Mouse (Mus musculus) kidney, postnatal 0 days (tissue): Measurements from ENCODE around the gene Speer4b. TPM values are rescaled to one million over a fixed set of nuclear protein-coding genes. Genes with fewer than 3 reads are reported as not detected.

Source experiments
- ATAC-seq: fragments of 200-750 bp; cut with Nextera tagmentation; replicated peaks from 2 replicates; pipeline ENCODE4 v1.8.0; 2017; ENCODE audit warnings: low read depth, moderate number of reproducible peaks, moderate TSS enrichment, moderate library complexity; ENCODE audit not compliant: low FRiP score
- DNase-seq: peaks from one replicate; pipeline ENCODE4 v3.0.0-alpha.2; 2016; ENCODE audit warnings: low spot score
- H3K27ac ChIP-seq: fragments of 300-500 bp; sonication (generic); 2 replicates; pipeline ENCODE4 v1.5.1; 2014; ENCODE audit warnings: mild to moderate bottlenecking
- H3K27me3 ChIP-seq: fragments of 300-500 bp; sonication (generic); 2 replicates; pipeline ENCODE4 v1.6.1; 2014; ENCODE audit warnings: low read length, mixed read lengths; ENCODE audit not compliant: insufficient read depth
- H3K36me3 ChIP-seq: fragments of 300-500 bp; sonication (generic); 2 replicates; pipeline ENCODE4 v1.6.1; 2014; ENCODE audit warnings: low read length, mixed read lengths; ENCODE audit not compliant: insufficient read depth
- H3K4me1 ChIP-seq: fragments of 300-500 bp; sonication (generic); replicated peaks from 2 replicates; pipeline ENCODE4 v1.6.1; 2014; ENCODE audit warnings: antibody characterized with exemption, low read length, mixed read lengths; ENCODE audit not compliant: insufficient read depth
- H3K4me2 ChIP-seq: fragments of 300-500 bp; sonication (generic); 2 replicates; pipeline ENCODE4 v1.6.1; 2014; ENCODE audit warnings: mild to moderate bottlenecking, low read length, moderate library complexity, mixed read lengths
- H3K4me3 ChIP-seq: fragments of 300-500 bp; sonication (generic); replicated peaks from 2 replicates; pipeline ENCODE4 v1.5.1; 2014; ENCODE audit warnings: low read depth, low read length
- H3K9ac ChIP-seq: fragments of 300-500 bp; sonication (generic); 2 replicates; pipeline ENCODE4 v1.6.1; 2014; ENCODE audit warnings: low read depth, low read length
- H3K9me3 ChIP-seq: fragments of 300-500 bp; sonication (generic); replicated peaks from 2 replicates; pipeline ENCODE4 v1.6.1; 2016; ENCODE audit warnings: low read length, inconsistent platforms, mixed read lengths
- CTCF ChIP-seq: IDR thresholded peaks from 2 replicates; pipeline ENCODE4 v1.5.1; 2016; ENCODE audit warnings: antibody characterized with exemption, low read depth, mild to moderate bottlenecking, moderate library complexity
- WGBS: fragments of 180-500 bp; shearing (Covaris S2); extraction: QIAGEN DNeasy Blood & Tissue Kit; methylation state at CpG from one replicate; pipeline ENCODE4 v1.1.7; 2014; 5-methylcytosine and 5-hydroxymethylcytosine counted together
- polyA plus RNA-seq: library from polyadenylated mRNA; unstranded; fragments of >200 nt; fragmentation: Nextera tagmentation; extraction: Ambion mirVana; gene quantifications from 2 replicates; pipeline ENCODE4 v1.2.1, GENCODE M21; 2015

Speer4b gene
- polyA plus RNA-seq, 1 experiment from 2014 or later, result 0.14 TPM

DNA sequence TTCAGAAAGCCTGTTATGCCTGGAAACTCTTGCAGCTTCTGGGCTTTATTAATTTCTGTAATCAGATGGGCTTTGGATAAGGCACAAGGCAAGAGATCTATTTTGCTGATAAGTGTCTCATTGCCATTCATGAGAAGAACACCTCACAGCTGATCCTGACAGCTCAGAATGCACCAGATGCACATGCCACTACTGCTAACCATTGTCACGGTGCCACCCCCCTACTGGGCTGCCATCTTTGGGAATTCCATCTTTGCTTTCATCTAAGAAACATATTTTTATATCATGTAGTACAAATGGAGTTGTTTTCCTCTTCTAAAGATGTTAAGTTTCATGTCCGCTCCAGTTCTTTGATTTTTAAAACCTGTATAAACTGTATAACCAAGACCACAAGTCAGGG lies 19.5 kb downstream of the Speer4b start:
- no peaks in the 10 kb centered on the region for H3K36me3 ChIP-seq
- DNase-seq (no peak), ATAC-seq (no peak)
- H3K4me3 ChIP-seq, result no peak overlapping the region
- WGBS, result 83% methylated on average over 2 of the region's 2 CpGs
- no peak overlapping the region for H3K9ac ChIP-seq
- no peaks in the 10 kb centered on the region for H3K27me3 ChIP-seq
- no peak overlapping the region for H3K27ac ChIP-seq
- no peak overlapping the region for H3K4me2 ChIP-seq
- no peak for TF ChIP-seq CTCF
- no peaks in the 10 kb centered on the region for H3K9me3 ChIP-seq
- H3K4me1 ChIP-seq, result no peaks in the 10 kb centered on the region

- Histone ChIP-seq H3K4me3 (no peak overlapping the region), H3K36me3 (no peaks in the 10 kb centered on the region), H3K27me3 (no peaks in the 10 kb centered on the region), H3K27ac (no peak overlapping the region), H3K4me1 (no peaks in the 10 kb centered on the region), H3K4me2 (no peak overlapping the region), H3K9me3 (no peaks in the 10 kb centered on the region), H3K9ac (no peak overlapping the region)
- WGBS, result 64% methylated on average over 4 of the region's 4 CpGs
- ATAC-seq (no peak), DNase-seq (no peak)
- no peak for TF ChIP-seq CTCF
Observed at GRCm38 (mm10) chr5:27474964-27475465, 26.2 kb downstream of the Speer4b start.

GRCm38 (mm10) chr5:27457686-27458085 lies 43.6 kb downstream of the Speer4b start:
- no peak for TF ChIP-seq CTCF
- no peaks in the 10 kb centered on the region for H3K27me3 ChIP-seq
- H3K36me3 ChIP-seq, result no peaks in the 10 kb centered on the region
- H3K9me3 ChIP-seq, result no peaks in the 10 kb centered on the region
- no peaks in the 10 kb centered on the region for H3K4me1 ChIP-seq
- no peak overlapping the region for H3K4me2 ChIP-seq
- no peak overlapping the region for H3K9ac ChIP-seq
- H3K4me3 ChIP-seq, result no peak overlapping the region
- 68% methylated on average over 1 of the region's 1 CpGs for WGBS
- DNase-seq, result no peak
- no peak overlapping the region for H3K27ac ChIP-seq
- no peak for ATAC-seq

DNA sequence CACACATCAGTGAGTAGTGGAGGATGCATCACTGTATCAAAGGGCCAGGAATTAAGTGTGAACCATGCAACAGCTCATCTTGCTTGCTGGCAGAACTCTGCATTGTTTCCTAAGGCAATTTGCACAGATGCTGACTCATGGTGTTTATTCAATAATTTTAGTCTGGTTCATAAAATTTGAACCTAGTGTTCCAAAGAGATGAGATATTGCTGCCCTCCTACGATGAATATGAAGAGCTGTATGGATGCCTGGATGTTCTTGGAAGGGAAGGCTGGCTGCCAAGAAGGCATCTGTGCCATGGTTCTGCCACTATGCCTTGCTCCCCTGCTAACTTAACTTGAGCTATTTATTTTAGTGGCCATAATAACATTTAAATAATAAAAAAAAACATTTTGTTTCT lies 44.3 kb downstream of the Speer4b start:
- ATAC-seq (no peak), DNase-seq (no peak)
- Histone ChIP-seq H3K27me3 (no peaks in the 10 kb centered on the region), H3K27ac (no peak overlapping the region), H3K9me3 (no peaks in the 10 kb centered on the region), H3K4me3 (no peak overlapping the region), H3K36me3 (no peaks in the 10 kb centered on the region), H3K4me2 (no peak overlapping the region), H3K9ac (no peak overlapping the region), H3K4me1 (no peaks in the 10 kb centered on the region)
- 83% methylated on average over 1 of the region's 1 CpGs for WGBS
- no peak for TF ChIP-seq CTCF

GRCm38 (mm10) chr5:27454386-27454785 lies 46.9 kb downstream of the Speer4b start:
- Histone ChIP-seq H3K36me3 (no peaks in the 10 kb centered on the region), H3K9me3 (no peaks in the 10 kb centered on the region), H3K27ac (no peak overlapping the region), H3K4me1 (no peaks in the 10 kb centered on the region), H3K9ac (no peak overlapping the region), H3K27me3 (no peaks in the 10 kb centered on the region), H3K4me3 (no peak overlapping the region), H3K4me2 (no peak overlapping the region)
- DNase-seq, result no peak
- WGBS, result 82% methylated on average over 3 of the region's 3 CpGs
- TF ChIP-seq CTCF, result no peak
- no peak for ATAC-seq

GRCm38 (mm10) chr5:27453201-27453845 lies 47.9 kb downstream of the Speer4b start:
- no peak for TF ChIP-seq CTCF
- WGBS, result 33% methylated on average over 3 of the region's 3 CpGs
- H3K27ac ChIP-seq, result no peak overlapping the region

More at GRCm38 (mm10) chr5:27453201-27453845, 47.9 kb downstream of the Speer4b start:
- no peak overlapping the region for H3K4me2 ChIP-seq
- H3K4me1 ChIP-seq, result no peaks in the 10 kb centered on the region
- H3K36me3 ChIP-seq, result no peaks in the 10 kb centered on the region
- H3K9ac ChIP-seq, result no peak overlapping the region
- no peak overlapping the region for H3K4me3 ChIP-seq
- H3K27me3 ChIP-seq, result no peaks in the 10 kb centered on the region
- no peak for ATAC-seq
- DNase-seq, result no peak
- no peaks in the 10 kb centered on the region for H3K9me3 ChIP-seq
